Mouse (Mus musculus): ENCODE results near the gene Mta3.

- TF ChIP-seq CTCF (IDR thresholded peaks at IDR 0.05; ENCODE audit: low read depth, low read length) (no peak), POLR2A (IDR thresholded peaks at IDR 0.05; ENCODE audit: insufficient read depth, low read length) (no peak)
These were observed 103.3 kb downstream of the Mta3 start for GRCm38 (mm10) chr17:83809197-83809829.

All from ES-Bruce4 (cell line).